Mouse (Mus musculus): ENCODE measurements around the gene Ofcc1. TPM values are rescaled to one million over a fixed set of nuclear protein-coding genes. Genes with fewer than 3 reads are reported as not detected.

Gene Ofcc1
- polyA plus RNA-seq, 1 experiment from 2014 or later: not detected

DNA sequence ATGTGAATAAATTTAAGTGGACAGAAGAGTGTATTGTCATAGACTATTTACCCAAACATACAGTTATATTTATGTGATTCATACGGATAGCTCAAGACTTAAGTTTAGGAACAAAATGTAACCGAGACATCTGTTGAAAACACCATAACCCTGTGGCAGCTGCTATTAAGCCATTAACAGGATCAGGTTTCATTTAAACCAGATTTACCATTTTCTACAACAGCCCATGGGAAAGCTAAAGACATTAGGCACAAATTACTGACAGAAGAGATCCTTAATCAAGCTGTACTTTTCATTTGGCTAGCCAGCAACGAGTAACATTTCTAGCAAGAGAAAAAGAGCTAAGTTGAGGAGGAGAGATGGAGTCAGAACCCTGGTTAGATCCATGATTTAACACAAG lies 179.5 kb downstream of the Ofcc1 start:
- Histone ChIP-seq H3K27ac (no peak overlapping the region), H3K4me2 (no peak overlapping the region), H3K27me3 (no peaks in the 10 kb centered on the region), H3K9ac (no peak overlapping the region), H3K4me3 (no peak overlapping the region), H3K36me3 (no peaks in the 10 kb centered on the region), H3K9me3 (no peaks in the 10 kb centered on the region), H3K4me1 (replicated peaks) (no peaks in the 10 kb centered on the region)
- WGBS: 79% methylated on average over 3 of the region's 3 CpGs
- ATAC-seq (ENCODE audit: low FRiP score): no peak

DNA sequence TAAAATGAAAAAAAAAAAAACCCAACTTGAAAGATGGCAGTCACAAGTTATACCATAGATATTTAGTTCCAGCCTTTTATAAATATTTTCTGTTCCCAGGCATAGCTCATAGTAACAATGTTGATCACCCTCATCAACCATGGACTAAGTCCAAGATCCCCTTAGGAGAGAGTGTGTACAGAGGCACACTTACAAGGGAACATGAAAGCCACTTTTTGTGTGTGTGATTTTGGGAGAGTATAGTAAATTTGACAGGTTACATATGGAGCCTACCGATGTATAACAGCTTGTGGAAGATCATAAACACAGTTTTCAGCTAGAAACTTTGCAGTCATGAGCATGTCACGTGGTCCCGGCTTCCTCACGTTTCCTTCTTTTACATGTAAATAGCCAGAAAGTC lies 189.5 kb downstream of the Ofcc1 start:
- no peaks in the 10 kb centered on the region for H3K4me1 ChIP-seq (replicated peaks)
- no peaks in the 10 kb centered on the region for H3K36me3 ChIP-seq
- H3K9ac ChIP-seq: no peak overlapping the region
- H3K4me3 ChIP-seq: no peak overlapping the region
- H3K27me3 ChIP-seq: no peaks in the 10 kb centered on the region
- no peaks in the 10 kb centered on the region for H3K9me3 ChIP-seq
- H3K27ac ChIP-seq: no peak overlapping the region
- 95% methylated on average over 4 of the region's 4 CpGs for WGBS
- no peak overlapping the region for H3K4me2 ChIP-seq
- no peak for ATAC-seq (ENCODE audit: low FRiP score)

DNA sequence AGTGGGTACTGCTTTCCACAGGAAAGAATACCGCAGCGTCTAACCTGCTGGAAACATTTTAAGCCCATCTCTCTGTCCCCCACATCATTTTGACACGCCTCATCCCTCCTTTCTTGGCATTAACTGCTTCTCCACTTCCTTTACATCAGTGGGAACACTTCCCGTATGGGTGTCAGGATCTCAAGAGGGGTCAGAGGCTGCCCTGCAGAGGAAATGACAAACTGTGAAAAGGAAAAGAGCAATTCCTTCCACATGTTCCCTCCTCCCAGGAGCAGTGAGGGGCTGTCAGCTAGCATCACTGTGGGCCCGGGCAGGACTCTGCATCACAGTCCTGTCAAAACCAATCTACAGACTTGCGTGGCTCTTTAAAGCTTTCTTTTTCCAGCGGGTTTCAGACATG lies 193.4 kb downstream of the Ofcc1 start:
- H3K27me3 ChIP-seq: no peaks in the 10 kb centered on the region
- no peak overlapping the region for H3K4me3 ChIP-seq
- no peak overlapping the region for H3K4me2 ChIP-seq
- WGBS: 70% methylated on average over 7 of the region's 7 CpGs
- no peak overlapping the region for H3K9ac ChIP-seq
- H3K9me3 ChIP-seq: no peaks in the 10 kb centered on the region
- no peak for ATAC-seq (ENCODE audit: low FRiP score)
- no peaks in the 10 kb centered on the region for H3K4me1 ChIP-seq (replicated peaks)
- no peaks in the 10 kb centered on the region for H3K36me3 ChIP-seq
- H3K27ac ChIP-seq: no peak overlapping the region

DNA sequence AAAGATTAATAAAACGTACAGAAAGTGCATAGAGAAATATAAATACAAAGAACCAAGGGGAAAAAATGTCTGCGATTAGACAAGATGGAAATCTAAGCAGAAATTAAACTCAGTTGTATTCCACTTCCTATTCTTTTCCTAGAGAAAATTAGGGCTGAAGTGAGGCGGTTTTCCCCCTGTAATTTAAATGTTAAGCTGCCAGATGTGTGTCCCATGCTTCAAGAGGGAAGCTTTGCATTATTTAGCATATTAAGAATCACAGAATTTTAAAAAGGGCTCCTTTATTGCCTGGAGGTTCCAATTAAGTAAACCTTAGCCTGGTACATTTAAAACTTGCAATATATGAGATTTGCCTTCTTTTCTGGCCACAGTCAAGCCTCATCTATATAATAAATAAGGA lies 205.8 kb downstream of the Ofcc1 start:
- Histone ChIP-seq H3K27ac (no peak overlapping the region; the same call in 1 of the 2 replicates), H3K4me2 (no peak overlapping the region), H3K4me1 (replicated peaks) (0 out of 2 replicates have a peak, but pooled peaks cover 4% of the 10 kb centered on the region), H3K27me3 (no peaks in the 10 kb centered on the region), H3K36me3 (no peaks in the 10 kb centered on the region), H3K9ac (no peak overlapping the region), H3K4me3 (no peak overlapping the region), H3K9me3 (no peaks in the 10 kb centered on the region)
- no peak for ATAC-seq (ENCODE audit: low FRiP score)
- WGBS: 57% methylated on average over 3 of the region's 3 CpGs

DNA sequence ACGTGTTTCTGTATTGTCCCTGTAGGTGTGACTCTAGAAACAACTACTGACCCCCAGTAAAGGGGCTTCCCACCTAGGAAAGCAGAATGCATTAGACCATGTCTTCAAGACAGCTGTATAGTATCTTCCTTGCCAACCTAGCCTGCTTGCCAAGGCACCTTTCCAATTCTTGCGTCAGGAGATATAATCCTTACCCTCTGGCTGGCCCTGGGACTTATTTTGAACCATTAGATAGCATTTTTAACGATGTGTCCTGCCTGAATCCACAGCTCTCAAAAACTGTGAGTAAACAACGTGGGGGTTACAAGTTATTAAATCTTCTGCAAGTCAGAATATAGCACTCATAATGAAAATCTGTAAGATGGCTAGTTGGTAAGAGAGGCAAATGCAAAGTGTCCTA lies 221.3 kb downstream of the Ofcc1 start:
- Histone ChIP-seq H3K27me3 (no peaks in the 10 kb centered on the region), H3K36me3 (no peaks in the 10 kb centered on the region)
- WGBS: 90% methylated on average over 4 of the region's 4 CpGs

DNA sequence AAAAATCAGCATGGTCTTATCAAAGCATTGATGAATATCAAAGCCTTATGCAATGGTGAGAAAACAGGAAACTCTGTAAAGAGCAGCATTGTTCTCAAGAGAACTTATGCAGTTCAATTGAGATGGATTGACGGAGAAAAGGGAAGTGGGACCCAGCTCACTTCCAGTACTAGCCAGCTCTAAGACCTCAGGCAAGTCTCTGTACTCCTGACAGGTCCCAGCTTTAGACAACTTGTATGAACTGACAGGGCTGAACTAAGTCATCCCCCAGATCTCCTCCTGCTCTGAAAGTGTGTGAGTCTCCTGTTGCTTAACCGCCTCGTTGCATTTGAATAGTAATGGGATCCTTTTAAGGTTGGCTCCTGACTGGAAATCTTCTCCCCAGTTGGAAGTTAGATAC lies 225.2 kb downstream of the Ofcc1 start:
- H3K4me3 ChIP-seq: no peak overlapping the region
- no peak overlapping the region for H3K27ac ChIP-seq
- no peaks in the 10 kb centered on the region for H3K36me3 ChIP-seq
- no peak overlapping the region for H3K4me2 ChIP-seq
- no peak for ATAC-seq (ENCODE audit: low FRiP score)
- H3K9ac ChIP-seq: no peak overlapping the region
- WGBS: 35% methylated on average over 3 of the region's 3 CpGs
- no peaks in the 10 kb centered on the region for H3K9me3 ChIP-seq
- H3K27me3 ChIP-seq: no peaks in the 10 kb centered on the region
- no peaks in the 10 kb centered on the region for H3K4me1 ChIP-seq (replicated peaks)

More for the DNA sequence above, 221.3 kb downstream of the Ofcc1 start:
- Histone ChIP-seq H3K9me3 (no peaks in the 10 kb centered on the region), H3K4me2 (no peak overlapping the region), H3K4me1 (replicated peaks) (no peaks in the 10 kb centered on the region), H3K27ac (no peak overlapping the region), H3K4me3 (no peak overlapping the region), H3K9ac (no peak overlapping the region)
- ATAC-seq (ENCODE audit: low FRiP score): no peak

DNA sequence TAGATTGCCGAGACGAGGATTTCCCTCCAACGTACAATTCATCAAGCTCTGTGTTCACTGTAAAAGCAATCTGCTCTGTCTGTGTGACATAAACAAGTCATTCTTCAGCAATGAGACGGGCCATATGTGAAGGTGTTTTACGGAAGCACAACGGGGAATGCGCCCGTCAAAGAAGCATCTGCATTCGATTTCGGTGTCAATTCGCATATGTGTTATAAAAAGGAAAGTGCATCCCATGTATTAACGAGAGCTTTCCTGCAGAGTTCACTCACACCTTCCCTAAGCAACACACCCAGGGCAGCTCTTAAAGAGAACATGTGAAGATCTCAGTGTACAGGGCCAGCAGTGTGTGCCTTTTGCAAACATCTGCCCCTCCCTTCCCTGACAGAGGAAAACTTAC lies 225.6 kb downstream of the Ofcc1 start:
- ATAC-seq (ENCODE audit: low FRiP score): no peak
- Histone ChIP-seq H3K9ac (no peak overlapping the region), H3K27ac (no peak overlapping the region), H3K4me2 (no peak overlapping the region), H3K36me3 (no peaks in the 10 kb centered on the region), H3K4me1 (replicated peaks) (no peaks in the 10 kb centered on the region), H3K4me3 (no peak overlapping the region), H3K9me3 (no peaks in the 10 kb centered on the region), H3K27me3 (no peaks in the 10 kb centered on the region)
- WGBS: 73% methylated on average over 12 of the region's 12 CpGs

DNA sequence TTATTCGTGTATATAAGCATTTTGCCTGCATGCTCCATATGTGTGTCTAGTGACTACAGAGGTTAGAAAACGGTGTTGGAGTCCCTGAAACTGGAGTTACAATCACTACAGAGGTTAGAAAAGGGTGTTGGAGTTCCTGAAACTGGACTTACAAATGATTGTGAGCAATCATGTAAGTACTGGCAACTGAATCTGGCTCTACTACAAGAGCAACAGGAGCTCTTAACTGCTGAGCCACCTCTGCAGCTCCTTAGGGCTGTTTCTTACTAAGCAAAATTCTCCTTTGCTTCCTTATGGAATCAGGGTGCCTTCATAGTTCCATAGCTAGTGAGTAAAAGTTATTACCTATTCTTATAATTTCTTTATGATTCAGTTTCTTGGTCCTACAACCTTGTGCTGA lies 237.4 kb downstream of the Ofcc1 start:
- Histone ChIP-seq H3K36me3 (no peaks in the 10 kb centered on the region), H3K27me3 (no peaks in the 10 kb centered on the region), H3K9ac (no peak overlapping the region), H3K27ac (no peak overlapping the region), H3K4me1 (replicated peaks) (no peaks in the 10 kb centered on the region), H3K4me2 (no peak overlapping the region), H3K9me3 (no peaks in the 10 kb centered on the region), H3K4me3 (no peak overlapping the region)
- no peak for ATAC-seq (ENCODE audit: low FRiP score)
- 90% methylated on average over 2 of the region's 2 CpGs for WGBS

DNA sequence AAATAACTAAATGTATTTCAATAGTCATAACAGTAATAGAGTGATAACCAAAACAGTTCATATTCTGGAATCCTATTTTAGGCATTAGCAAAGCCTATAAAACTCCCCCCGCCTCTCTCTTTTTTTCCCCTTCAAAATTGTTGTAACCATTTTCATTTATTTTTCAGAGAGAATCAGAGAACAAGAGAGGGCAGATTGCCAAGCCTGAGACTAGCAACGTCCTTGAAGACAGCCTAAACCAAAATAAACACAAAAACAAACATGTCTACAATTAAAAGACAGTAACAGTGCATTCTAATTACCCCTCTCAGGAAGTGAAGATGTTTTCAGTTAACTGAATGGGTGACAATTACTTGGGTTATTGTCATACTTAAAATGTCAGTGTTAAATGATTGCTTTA lies 248.9 kb downstream of the Ofcc1 start:
- no peaks in the 10 kb centered on the region for H3K36me3 ChIP-seq
- no peak for ATAC-seq (ENCODE audit: low FRiP score)
- 70% methylated on average over 2 of the region's 2 CpGs for WGBS
- no peak overlapping the region for H3K4me2 ChIP-seq
- H3K27me3 ChIP-seq: no peaks in the 10 kb centered on the region
- no peak overlapping the region for H3K9ac ChIP-seq
- no peak overlapping the region for H3K4me3 ChIP-seq
- H3K27ac ChIP-seq: no peak overlapping the region
- H3K4me1 ChIP-seq (replicated peaks): no peaks in the 10 kb centered on the region
- H3K9me3 ChIP-seq: no peaks in the 10 kb centered on the region

DNA sequence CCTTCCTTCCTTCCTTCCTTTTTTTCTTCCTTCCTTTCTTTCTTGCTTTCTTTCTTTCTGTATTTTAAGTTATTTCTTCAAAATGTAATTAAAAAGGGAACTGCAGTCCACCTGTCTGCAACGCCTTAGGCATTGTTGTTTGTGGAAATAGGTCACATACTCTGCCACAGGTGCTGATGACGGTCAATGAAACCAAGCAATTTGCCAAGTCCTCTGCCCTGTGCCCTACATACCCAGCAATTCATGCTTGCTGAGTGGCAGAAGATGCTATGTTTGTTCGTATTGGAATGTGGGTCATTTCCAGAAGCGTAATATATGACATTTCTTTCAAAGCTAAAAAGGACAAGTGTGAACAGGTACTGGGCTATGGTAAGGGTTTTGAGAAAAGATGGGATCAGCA lies 285.0 kb downstream of the Ofcc1 start:
- Histone ChIP-seq H3K36me3 (no peaks in the 10 kb centered on the region), H3K4me3 (no peak overlapping the region), H3K27ac (no peak overlapping the region), H3K9ac (no peak overlapping the region), H3K27me3 (no peaks in the 10 kb centered on the region), H3K4me2 (no peak overlapping the region), H3K9me3 (no peaks in the 10 kb centered on the region), H3K4me1 (replicated peaks) (no peaks in the 10 kb centered on the region)
- no peak for ATAC-seq (ENCODE audit: low FRiP score)
- WGBS: 94% methylated on average over 4 of the region's 4 CpGs

DNA sequence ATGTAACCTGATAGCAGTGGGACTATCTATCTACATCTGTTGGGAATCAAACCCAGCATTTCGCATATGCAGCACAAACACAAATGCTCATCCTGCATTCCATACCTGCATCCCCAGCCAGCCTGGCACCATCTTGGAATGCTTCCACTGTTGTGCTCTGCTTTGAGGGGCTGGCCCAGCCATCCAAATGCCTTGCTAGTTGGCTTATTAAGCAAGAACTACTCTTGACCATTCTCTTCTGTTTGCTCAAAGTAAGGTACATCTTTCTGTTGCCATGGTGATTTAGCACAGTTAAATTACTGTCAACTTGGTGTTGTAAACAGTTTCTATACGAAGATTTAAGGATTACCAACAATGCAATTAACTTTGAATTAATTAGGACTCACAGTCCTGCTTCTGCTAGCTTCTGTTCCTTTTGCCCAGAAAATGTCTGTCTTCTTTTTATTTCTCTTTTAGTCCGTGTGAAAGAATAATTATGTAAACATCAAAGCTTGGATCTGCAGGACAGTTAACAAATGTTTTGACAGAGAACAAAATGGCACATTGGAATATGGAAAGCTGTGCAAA lies 286.3 kb downstream of the Ofcc1 start:
- Histone ChIP-seq H3K4me2 (no peak overlapping the region), H3K36me3 (no peaks in the 10 kb centered on the region), H3K9me3 (no peaks in the 10 kb centered on the region), H3K4me3 (no peak overlapping the region), H3K27ac (no peak overlapping the region), H3K4me1 (replicated peaks) (no peaks in the 10 kb centered on the region), H3K27me3 (no peaks in the 10 kb centered on the region), H3K9ac (no peak overlapping the region)
- WGBS: 61% methylated on average over 3 of the region's 3 CpGs
- no peak for ATAC-seq (ENCODE audit: low FRiP score)

DNA sequence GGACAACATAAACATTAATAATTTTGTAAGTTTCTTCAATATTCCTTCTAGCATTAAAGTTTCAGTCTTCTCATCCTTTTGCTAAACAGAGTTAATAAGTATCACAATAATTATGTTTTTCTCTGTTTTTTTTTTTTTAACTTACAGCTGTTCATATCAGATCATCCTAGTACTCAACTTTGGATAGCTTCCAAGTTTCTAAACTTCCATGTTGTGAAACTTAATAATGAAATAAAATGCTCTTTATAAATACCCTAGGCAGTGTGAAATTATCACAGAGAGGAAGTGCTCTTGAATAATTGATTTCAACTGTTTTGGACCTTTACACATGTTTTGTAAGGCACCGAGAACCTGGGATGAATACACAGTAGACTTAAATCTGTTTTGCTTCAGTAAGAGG lies 291.2 kb downstream of the Ofcc1 start:
- H3K36me3 ChIP-seq: no peaks in the 10 kb centered on the region
- no peak overlapping the region for H3K27ac ChIP-seq
- no peak overlapping the region for H3K4me2 ChIP-seq
- H3K9ac ChIP-seq: no peak overlapping the region
- ATAC-seq (ENCODE audit: low FRiP score): no peak
- H3K4me3 ChIP-seq: no peak overlapping the region
- no peaks in the 10 kb centered on the region for H3K9me3 ChIP-seq
- WGBS: 87% methylated on average over 1 of the region's 1 CpGs
- H3K4me1 ChIP-seq (replicated peaks): no peaks in the 10 kb centered on the region
- no peaks in the 10 kb centered on the region for H3K27me3 ChIP-seq

DNA sequence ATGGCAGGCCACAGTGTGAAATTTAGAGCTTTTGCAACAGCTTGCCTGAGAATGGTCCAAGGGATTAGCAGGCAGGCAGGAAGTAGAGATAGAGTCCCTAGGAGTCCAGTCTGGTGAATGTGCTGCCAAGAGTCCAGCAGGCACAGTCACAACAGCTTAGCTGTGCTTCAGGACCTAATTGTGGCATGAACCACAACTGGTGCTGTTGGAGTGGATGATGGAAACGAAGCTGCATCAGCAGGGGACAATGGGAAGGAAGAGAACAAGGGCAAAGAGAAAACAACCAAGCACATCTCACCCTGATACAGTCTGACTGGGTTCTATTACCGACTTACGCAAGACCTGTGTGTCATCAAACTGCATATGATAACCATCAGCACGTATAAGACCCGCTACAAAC lies 300.0 kb downstream of the Ofcc1 start:
- WGBS: 87% methylated on average over 5 of the region's 5 CpGs
- H3K27ac ChIP-seq: no peak overlapping the region
- H3K9ac ChIP-seq: no peak overlapping the region
- no peaks in the 10 kb centered on the region for H3K36me3 ChIP-seq
- no peaks in the 10 kb centered on the region for H3K4me1 ChIP-seq (replicated peaks)
- no peak overlapping the region for H3K4me3 ChIP-seq
- H3K4me2 ChIP-seq: no peak overlapping the region
- H3K27me3 ChIP-seq: no peaks in the 10 kb centered on the region
- no peaks in the 10 kb centered on the region for H3K9me3 ChIP-seq
- ATAC-seq (ENCODE audit: low FRiP score): no peak

Measured in hindbrain, embryonic 13.5 days (tissue).